Mouse (Mus musculus) G1E-ER4 (cell line): ENCODE results near the gene Wnt10b. TPM values are rescaled to one million over a fixed set of nuclear protein-coding genes. Genes with fewer than 3 reads are reported as not detected.
A peak's percentile ranks its signal among the peaks of the same experiment; 100 is the strongest.

Experiments used
- GATA1 ChIP-seq: IDR thresholded peaks from one replicate; pipeline ENCODE4 v1.8.0; 2012; ENCODE audit warnings: low read length, inconsistent platforms
- polyA plus RNA-seq: library from polyadenylated mRNA; stranded (reverse); fragments of >175 nt; gene quantifications from 2 replicates; pipeline ENCODE4 v1.2.3, GENCODE M21; 2012

Gene Wnt10b
- polyA plus RNA-seq = not detected in 2 replicates

GRCm38 (mm10) chr15:98777762-98778161 is at the start of gene Wnt10b:
Wnt10b (minus strand) TSS chr15:98778150.
- no peak for TF ChIP-seq GATA1

GRCm38 (mm10) chr15:98827611-98828011 is 49.7 kb upstream of the Wnt10b start:
- TF ChIP-seq GATA1 = peak; percentile 69

GRCm38 (mm10) chr15:98823434-98823833 is 45.5 kb upstream of the Wnt10b start:
- TF ChIP-seq GATA1 = no peak

GRCm38 (mm10) chr15:98822147-98822546 is 44.2 kb upstream of the Wnt10b start:
- TF ChIP-seq GATA1 = no peak

GRCm38 (mm10) chr15:98821403-98821802 is 43.5 kb upstream of the Wnt10b start:
- no peak for TF ChIP-seq GATA1

GRCm38 (mm10) chr15:98820937-98821336 is 43.0 kb upstream of the Wnt10b start:
- no peak for TF ChIP-seq GATA1

- TF ChIP-seq GATA1 = no peak
These were observed 40.2 kb upstream of the Wnt10b start for GRCm38 (mm10) chr15:98818171-98818570.

- TF ChIP-seq GATA1 = no peak
These were observed 34.9 kb upstream of the Wnt10b start for GRCm38 (mm10) chr15:98812741-98813424.

- TF ChIP-seq GATA1 = no peak
These were observed 31.4 kb upstream of the Wnt10b start, which contains the start of gene Ddn for GRCm38 (mm10) chr15:98809390-98809789. Ddn (minus strand) TSS chr15:98809490.

GRCm38 (mm10) chr15:98808651-98809134 is 30.7 kb upstream of the Wnt10b start:
- no peak for TF ChIP-seq GATA1

GRCm38 (mm10) chr15:98807895-98808650 is 30.1 kb upstream of the Wnt10b start:
- no peak for TF ChIP-seq GATA1

- no peak for TF ChIP-seq GATA1
These were observed 29.1 kb upstream of the Wnt10b start for GRCm38 (mm10) chr15:98806809-98807770.

- no peak for TF ChIP-seq GATA1
These were observed 28.3 kb upstream of the Wnt10b start for GRCm38 (mm10) chr15:98806071-98806808.

- no peak for TF ChIP-seq GATA1
These were observed 27.5 kb upstream of the Wnt10b start for GRCm38 (mm10) chr15:98805324-98806040.

- TF ChIP-seq GATA1 = no peak
These were observed 26.1 kb upstream of the Wnt10b start for GRCm38 (mm10) chr15:98804054-98804453.
